Mouse (Mus musculus): ENCODE results near the gene Zbtb17. TPM values are rescaled to one million over a fixed set of nuclear protein-coding genes. Genes with fewer than 3 reads are reported as not detected.

Gene Zbtb17
- polyA plus RNA-seq, 1 experiment from 2014 or later: 42.0 TPM

DNA sequence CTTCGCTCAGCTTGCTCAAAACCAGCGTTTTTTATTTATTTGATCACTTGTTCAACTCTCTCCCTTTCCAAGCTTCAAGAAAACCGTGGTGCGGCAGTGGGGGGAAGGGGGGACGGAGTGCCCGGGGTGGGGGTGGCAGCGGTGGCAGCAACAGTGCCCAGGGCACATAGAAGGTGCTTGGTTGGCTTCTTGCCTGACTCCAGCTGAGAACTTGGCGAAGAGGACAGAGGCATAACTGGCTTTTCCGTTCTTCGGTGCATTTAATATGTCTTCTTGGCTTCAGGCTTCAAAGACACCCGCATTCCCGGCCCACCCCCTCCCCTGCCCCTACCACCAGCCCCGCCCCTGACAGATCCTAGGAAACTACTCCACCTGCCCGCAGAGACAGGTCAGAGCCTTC lies 11.8 kb upstream of the Zbtb17 start:
- DNase-seq (no peak), ATAC-seq (ENCODE audit: low FRiP score, low TSS enrichment) (no peak)
- no peaks in the 10 kb centered on the region for H3K9me3 ChIP-seq (ENCODE audit: control insufficient read depth, low read length)
- 73% methylated on average over 14 of the region's 14 CpGs for WGBS
- no peak overlapping the region for H3K9ac ChIP-seq (replicated peaks; ENCODE audit: low read length)
- no peaks in the 10 kb centered on the region for H3K36me3 ChIP-seq (ENCODE audit: control insufficient read depth, insufficient read depth, low read length)
- H3K4me3 ChIP-seq (replicated peaks; ENCODE audit: low read depth, low read length): no peak overlapping the region
- no peak overlapping the region for H3K27ac ChIP-seq (replicated peaks; ENCODE audit: low read depth, low read length)
- H3K27me3 ChIP-seq (ENCODE audit: control insufficient read depth, insufficient read depth, low read length): no peaks in the 10 kb centered on the region
- no peaks in the 10 kb centered on the region for H3K4me1 ChIP-seq (ENCODE audit: control insufficient read depth, insufficient read depth, low read length)
- no peak overlapping the region for H3K4me2 ChIP-seq (ENCODE audit: low read length)

DNA sequence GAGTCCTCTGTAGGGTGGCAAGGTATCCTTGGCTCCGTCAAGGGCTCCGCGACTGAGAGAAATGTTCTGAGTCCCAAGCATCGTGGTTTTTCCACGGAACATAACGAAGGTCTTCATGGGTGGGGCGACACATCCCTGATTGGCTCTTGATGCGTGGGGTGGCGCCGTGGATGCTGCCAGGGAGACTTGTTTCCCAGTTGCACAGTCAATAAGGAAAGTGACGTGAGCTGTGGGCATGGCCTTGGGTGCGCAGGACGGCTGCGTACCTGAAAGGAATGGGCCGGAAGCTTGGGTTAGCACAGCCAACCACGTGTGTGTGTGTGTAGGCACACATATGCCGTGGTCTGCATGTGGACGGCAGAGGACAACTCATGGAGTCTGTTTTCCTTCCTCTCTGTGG lies 11.3 kb upstream of the Zbtb17 start:
- 78% methylated on average over 18 of the region's 18 CpGs for WGBS
- Histone ChIP-seq H3K9ac (replicated peaks; ENCODE audit: low read length) (no peak overlapping the region), H3K36me3 (ENCODE audit: control insufficient read depth, insufficient read depth, low read length) (no peaks in the 10 kb centered on the region), H3K4me3 (replicated peaks; ENCODE audit: low read depth, low read length) (no peak overlapping the region), H3K27me3 (ENCODE audit: control insufficient read depth, insufficient read depth, low read length) (no peaks in the 10 kb centered on the region), H3K9me3 (ENCODE audit: control insufficient read depth, low read length) (no peaks in the 10 kb centered on the region), H3K27ac (replicated peaks; ENCODE audit: low read depth, low read length) (no peak overlapping the region), H3K4me1 (ENCODE audit: control insufficient read depth, insufficient read depth, low read length) (no peaks in the 10 kb centered on the region), H3K4me2 (ENCODE audit: low read length) (no peak overlapping the region)
- DNase-seq (no peak), ATAC-seq (ENCODE audit: low FRiP score, low TSS enrichment) (no peak)

DNA sequence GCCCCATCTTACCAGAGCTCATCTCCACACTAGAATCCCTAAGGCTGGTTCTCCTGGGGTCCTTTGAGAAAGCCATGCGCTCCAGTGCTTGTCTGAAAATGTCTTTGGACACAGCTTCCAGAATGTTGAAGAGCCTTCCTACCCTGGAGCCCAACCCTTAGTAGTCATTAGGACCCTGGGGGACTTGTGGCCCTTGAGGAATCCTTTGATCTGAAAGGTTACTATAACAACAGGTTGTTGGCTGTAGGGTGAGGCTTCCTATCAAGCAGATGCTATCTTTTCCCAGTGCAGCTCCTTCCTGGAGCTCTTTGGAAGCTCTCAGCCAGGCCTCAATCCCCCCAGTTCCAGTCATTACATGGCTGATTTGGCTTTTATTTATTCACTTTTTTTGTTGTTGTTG lies 8.5 kb upstream of the Zbtb17 start, which contains the start of gene Srarp:
Gene Srarp (minus strand): TSS at position 132 of the 400 bp plus-strand sequence.
- WGBS: 93% methylated on average over 1 of the region's 1 CpGs
- Histone ChIP-seq H3K4me2 (ENCODE audit: low read length) (no peak within 1 kb of the TSS), H3K9me3 (ENCODE audit: control insufficient read depth, low read length) (no peaks in the 10 kb centered on the region), H3K36me3 (ENCODE audit: control insufficient read depth, insufficient read depth, low read length) (no peaks in the 10 kb centered on the region), H3K4me1 (ENCODE audit: control insufficient read depth, insufficient read depth, low read length) (no peaks in the 10 kb centered on the region), H3K4me3 (replicated peaks; ENCODE audit: low read depth, low read length) (no peak within 1 kb of the TSS), H3K27ac (replicated peaks; ENCODE audit: low read depth, low read length) (no peak within 1 kb of the TSS), H3K9ac (replicated peaks; ENCODE audit: low read length) (no peak within 1 kb of the TSS), H3K27me3 (ENCODE audit: control insufficient read depth, insufficient read depth, low read length) (no peaks in the 10 kb centered on the region)
- no peak for DNase-seq
- no peak for ATAC-seq (ENCODE audit: low FRiP score, low TSS enrichment)

DNA sequence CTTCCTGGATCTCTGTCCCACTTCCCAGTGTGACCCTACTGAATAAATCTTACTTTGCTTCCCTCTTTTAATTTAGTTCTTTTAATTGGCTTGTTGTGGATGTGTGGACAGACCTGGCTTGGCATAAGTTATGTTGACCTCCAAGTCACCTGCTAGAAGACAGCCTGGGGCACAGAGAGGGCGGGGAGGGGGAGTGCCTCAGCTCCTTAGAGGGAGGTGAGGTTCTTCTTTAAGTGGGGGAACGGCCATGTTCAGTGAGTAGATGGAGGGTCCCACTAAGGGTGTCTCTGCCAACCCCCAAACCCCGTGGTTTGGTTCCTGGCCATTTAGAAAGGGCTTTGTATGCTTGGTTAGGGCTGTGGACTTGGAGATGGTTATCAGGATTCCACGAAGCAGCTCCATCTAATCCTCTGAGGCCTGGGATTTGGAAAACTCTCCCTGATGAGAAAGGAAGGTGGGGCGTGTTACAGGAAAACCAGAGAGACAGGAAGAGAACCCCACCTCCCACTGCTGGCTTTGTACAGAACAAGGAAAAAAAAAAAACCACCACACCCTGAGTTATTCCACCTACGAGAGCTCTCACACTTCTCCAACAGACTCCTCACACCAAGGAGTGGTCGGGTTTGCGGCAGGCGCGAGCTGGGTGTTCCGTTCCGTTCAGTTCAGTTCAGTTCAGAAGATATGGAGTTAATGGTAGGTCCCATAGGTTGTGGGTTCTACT lies 5.2 kb upstream of the Zbtb17 start:
- Histone ChIP-seq H3K4me2 (ENCODE audit: low read length) (no peak overlapping the region), H3K9me3 (ENCODE audit: control insufficient read depth, low read length) (no peaks in the 10 kb centered on the region), H3K36me3 (ENCODE audit: control insufficient read depth, insufficient read depth, low read length) (no peaks in the 10 kb centered on the region), H3K4me1 (ENCODE audit: control insufficient read depth, insufficient read depth, low read length) (no peaks in the 10 kb centered on the region), H3K27me3 (ENCODE audit: control insufficient read depth, insufficient read depth, low read length) (no peaks in the 10 kb centered on the region), H3K4me3 (replicated peaks; ENCODE audit: low read depth, low read length) (no peak overlapping the region), H3K27ac (replicated peaks; ENCODE audit: low read depth, low read length) (no peak overlapping the region), H3K9ac (replicated peaks; ENCODE audit: low read length) (no peak overlapping the region)
- DNase-seq (no peak), ATAC-seq (ENCODE audit: low FRiP score, low TSS enrichment) (no peak)
- 85% methylated on average over 12 of the region's 12 CpGs for WGBS

DNA sequence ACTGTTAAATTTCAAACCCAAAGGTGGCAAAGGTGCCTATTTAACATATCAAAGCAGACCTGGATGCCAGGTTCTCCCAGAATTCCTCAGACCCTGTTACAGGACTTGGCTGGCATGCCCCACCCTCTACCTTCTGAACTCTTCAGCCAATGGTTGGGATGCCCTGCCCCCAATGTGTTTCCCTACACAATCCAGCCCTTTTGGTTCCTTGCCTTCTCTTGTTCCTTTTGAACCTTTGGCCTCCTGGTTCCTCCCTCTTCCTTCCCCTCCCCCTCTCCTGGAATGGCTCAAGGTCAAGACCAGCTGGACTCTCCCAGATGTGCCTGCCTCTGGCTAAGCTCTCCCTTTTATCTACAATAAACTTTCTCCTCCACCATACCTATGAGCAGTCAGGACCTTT lies 3.6 kb upstream of the Zbtb17 start:
- no peaks in the 10 kb centered on the region for H3K9me3 ChIP-seq (ENCODE audit: control insufficient read depth, low read length)
- DNase-seq (no peak), ATAC-seq (ENCODE audit: low FRiP score, low TSS enrichment) (no peak)

DNA sequence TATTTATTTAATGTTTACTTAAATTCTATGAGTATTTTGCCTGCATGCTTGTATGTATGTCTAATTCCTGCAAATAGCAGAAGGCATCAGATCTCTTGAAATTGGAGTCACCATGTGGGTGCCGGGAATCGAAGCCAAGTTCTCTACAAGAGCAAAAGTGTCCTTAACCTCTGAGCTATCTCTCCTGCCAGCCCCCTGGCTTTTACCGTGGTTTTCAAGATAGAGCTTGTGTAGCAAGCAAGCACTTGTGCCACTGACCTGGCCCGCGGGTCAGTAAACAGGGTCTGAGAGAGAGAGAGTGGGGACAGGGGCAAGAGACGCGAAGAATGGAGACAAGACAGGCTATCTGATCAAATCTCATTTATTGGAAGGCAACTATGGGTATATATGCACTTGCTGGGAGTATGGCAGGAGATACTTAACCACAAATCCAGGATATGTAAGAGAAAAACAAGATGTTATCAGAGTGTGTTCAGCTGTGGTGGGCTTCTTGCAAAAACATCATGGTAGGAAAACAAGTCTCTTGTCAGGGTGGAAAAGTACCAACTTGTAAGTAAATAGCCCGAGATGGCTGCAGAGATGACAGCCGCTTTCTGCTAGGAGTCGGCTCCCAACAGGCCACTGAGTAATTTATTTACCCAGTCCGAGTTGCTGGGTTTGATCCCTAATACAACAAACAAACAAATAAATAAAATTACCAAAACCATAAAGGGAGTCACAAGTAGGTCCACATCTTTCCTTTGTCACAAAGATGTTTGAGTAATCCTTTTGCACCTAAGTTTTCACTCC lies 619 bp upstream of the Zbtb17 start:
- H3K4me3 ChIP-seq (replicated peaks; ENCODE audit: low read depth, low read length): peak overlapping the region; percentile 98
- H3K4me1 ChIP-seq (ENCODE audit: control insufficient read depth, insufficient read depth, low read length): peaks cover 9% of the 10 kb centered on the region
- H3K4me2 ChIP-seq (ENCODE audit: low read length): peak overlapping the region; percentile 51
- H3K27me3 ChIP-seq (ENCODE audit: control insufficient read depth, insufficient read depth, low read length): no peaks in the 10 kb centered on the region
- H3K9me3 ChIP-seq (ENCODE audit: control insufficient read depth, low read length): no peaks in the 10 kb centered on the region
- ATAC-seq (ENCODE audit: low FRiP score, low TSS enrichment) (no peak), DNase-seq (no peak)
- no peak overlapping the region for H3K27ac ChIP-seq (replicated peaks; ENCODE audit: low read depth, low read length)
- WGBS: 52% methylated on average over 11 of the region's 11 CpGs
- peaks cover 24% of the 10 kb centered on the region for H3K36me3 ChIP-seq (ENCODE audit: control insufficient read depth, insufficient read depth, low read length)
- H3K9ac ChIP-seq (replicated peaks; ENCODE audit: low read length): 0 out of 2 replicates have a peak overlapping the region, but pooled peaks have one; percentile 98

More for the DNA sequence above, 3.6 kb upstream of the Zbtb17 start:
- Histone ChIP-seq H3K27ac (replicated peaks; ENCODE audit: low read depth, low read length) (no peak overlapping the region), H3K27me3 (ENCODE audit: control insufficient read depth, insufficient read depth, low read length) (no peaks in the 10 kb centered on the region), H3K36me3 (ENCODE audit: control insufficient read depth, insufficient read depth, low read length) (no peaks in the 10 kb centered on the region), H3K4me1 (ENCODE audit: control insufficient read depth, insufficient read depth, low read length) (peaks cover 6% of the 10 kb centered on the region), H3K4me2 (ENCODE audit: low read length) (no peak overlapping the region), H3K4me3 (replicated peaks; ENCODE audit: low read depth, low read length) (no peak overlapping the region), H3K9ac (replicated peaks; ENCODE audit: low read length) (no peak overlapping the region)

DNA sequence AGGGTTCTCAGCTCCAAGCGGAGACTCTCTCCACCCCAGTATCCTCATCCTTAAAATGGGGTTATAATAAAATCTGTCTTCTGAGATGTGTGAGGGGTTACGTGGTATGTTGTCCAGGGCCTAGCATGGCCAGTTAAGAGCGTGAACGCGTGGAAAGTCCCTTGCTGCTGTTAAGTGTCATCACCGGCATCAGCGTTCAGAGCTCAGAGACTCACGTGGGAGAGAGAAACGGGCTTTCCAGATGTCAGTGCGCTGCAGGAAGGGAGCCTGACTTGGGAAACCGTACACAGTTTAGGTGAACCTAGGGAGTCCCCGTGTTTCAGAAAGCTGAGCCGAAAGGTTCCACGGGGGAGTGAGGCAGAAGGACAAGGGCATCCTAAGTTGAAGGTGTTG lies 870 bp downstream of the Zbtb17 start:
- H3K4me3 ChIP-seq (replicated peaks; ENCODE audit: low read depth, low read length): peak overlapping the region; percentile 98
- peak overlapping the region; percentile 98 for H3K9ac ChIP-seq (replicated peaks; ENCODE audit: low read length)
- peaks cover 9% of the 10 kb centered on the region for H3K4me1 ChIP-seq (ENCODE audit: control insufficient read depth, insufficient read depth, low read length)
- H3K9me3 ChIP-seq (ENCODE audit: control insufficient read depth, low read length): no peaks in the 10 kb centered on the region
- no peak; the same call in 1 of the 2 replicates for ATAC-seq (ENCODE audit: low FRiP score, low TSS enrichment)
- no peak for DNase-seq
- H3K36me3 ChIP-seq (ENCODE audit: control insufficient read depth, insufficient read depth, low read length): peaks cover 35% of the 10 kb centered on the region
- peak overlapping the region; percentile 65 for H3K4me2 ChIP-seq (ENCODE audit: low read length)
- H3K27me3 ChIP-seq (ENCODE audit: control insufficient read depth, insufficient read depth, low read length): no peaks in the 10 kb centered on the region
- peak overlapping the region; percentile 83; the same call in 1 of the 2 replicates for H3K27ac ChIP-seq (replicated peaks; ENCODE audit: low read depth, low read length)
- 19% methylated on average over 14 of the region's 14 CpGs for WGBS

DNA sequence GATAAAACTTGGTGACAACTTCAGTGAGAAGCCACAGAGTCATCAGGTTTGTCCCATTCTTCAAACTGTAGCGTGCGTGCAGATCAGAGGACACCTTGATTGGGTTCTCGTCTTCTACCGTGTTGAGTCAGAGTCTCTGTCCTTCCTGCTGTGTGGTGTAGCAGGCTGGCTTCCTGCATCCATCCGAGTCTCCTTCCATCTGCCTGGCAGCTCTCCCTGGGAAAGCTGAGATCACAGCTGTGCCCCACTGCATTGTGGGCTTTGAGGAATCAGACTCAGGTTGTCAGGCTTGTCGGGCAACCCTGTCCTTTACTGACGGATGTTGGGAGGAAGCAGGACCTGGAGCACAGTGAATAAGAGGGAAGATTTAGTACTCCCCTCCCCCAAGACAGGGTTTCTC lies 1.8 kb downstream of the Zbtb17 start:
- Histone ChIP-seq H3K4me3 (replicated peaks; ENCODE audit: low read depth, low read length) (no peak overlapping the region), H3K4me1 (ENCODE audit: control insufficient read depth, insufficient read depth, low read length) (peaks cover 9% of the 10 kb centered on the region), H3K4me2 (ENCODE audit: low read length) (no peak overlapping the region), H3K36me3 (ENCODE audit: control insufficient read depth, insufficient read depth, low read length) (peaks cover 41% of the 10 kb centered on the region), H3K27me3 (ENCODE audit: control insufficient read depth, insufficient read depth, low read length) (no peaks in the 10 kb centered on the region), H3K9me3 (ENCODE audit: control insufficient read depth, low read length) (no peaks in the 10 kb centered on the region), H3K9ac (replicated peaks; ENCODE audit: low read length) (no peak overlapping the region), H3K27ac (replicated peaks; ENCODE audit: low read depth, low read length) (no peak overlapping the region)
- no peak for ATAC-seq (ENCODE audit: low FRiP score, low TSS enrichment)
- WGBS: 79% methylated on average over 7 of the region's 7 CpGs
- DNase-seq: no peak

DNA sequence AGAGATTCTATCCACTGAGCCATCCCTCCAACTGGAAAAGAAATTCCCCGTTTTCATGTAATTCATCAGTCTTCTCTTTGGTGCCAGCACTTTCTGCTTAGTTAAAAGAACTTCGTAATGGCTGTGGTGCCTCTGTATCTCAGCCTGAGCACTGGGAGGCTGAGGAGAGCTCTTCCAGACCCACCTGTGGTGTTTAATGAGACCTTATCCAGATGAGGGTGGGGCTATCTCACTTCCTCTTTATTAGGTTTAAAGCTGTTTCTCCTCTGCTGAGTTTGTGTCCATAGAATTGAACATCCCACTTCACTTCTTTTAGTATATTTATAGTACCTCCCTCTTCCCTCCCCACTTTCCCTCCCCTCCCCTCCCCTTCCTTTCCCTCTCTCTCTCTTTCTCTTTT lies 6.8 kb downstream of the Zbtb17 start:
- DNase-seq: no peak
- peaks cover 67% of the 10 kb centered on the region for H3K36me3 ChIP-seq (ENCODE audit: control insufficient read depth, insufficient read depth, low read length)
- H3K27me3 ChIP-seq (ENCODE audit: control insufficient read depth, insufficient read depth, low read length): no peaks in the 10 kb centered on the region

More for the DNA sequence above, 6.8 kb downstream of the Zbtb17 start:
- Histone ChIP-seq H3K4me3 (replicated peaks; ENCODE audit: low read depth, low read length) (no peak overlapping the region), H3K4me1 (ENCODE audit: control insufficient read depth, insufficient read depth, low read length) (no peaks in the 10 kb centered on the region), H3K4me2 (ENCODE audit: low read length) (no peak overlapping the region), H3K9ac (replicated peaks; ENCODE audit: low read length) (no peak overlapping the region), H3K9me3 (ENCODE audit: control insufficient read depth, low read length) (no peaks in the 10 kb centered on the region), H3K27ac (replicated peaks; ENCODE audit: low read depth, low read length) (no peak overlapping the region)
- WGBS: 92% methylated on average over 2 of the region's 2 CpGs
- no peak for ATAC-seq (ENCODE audit: low FRiP score, low TSS enrichment)
